In the genomic region with DNA sequence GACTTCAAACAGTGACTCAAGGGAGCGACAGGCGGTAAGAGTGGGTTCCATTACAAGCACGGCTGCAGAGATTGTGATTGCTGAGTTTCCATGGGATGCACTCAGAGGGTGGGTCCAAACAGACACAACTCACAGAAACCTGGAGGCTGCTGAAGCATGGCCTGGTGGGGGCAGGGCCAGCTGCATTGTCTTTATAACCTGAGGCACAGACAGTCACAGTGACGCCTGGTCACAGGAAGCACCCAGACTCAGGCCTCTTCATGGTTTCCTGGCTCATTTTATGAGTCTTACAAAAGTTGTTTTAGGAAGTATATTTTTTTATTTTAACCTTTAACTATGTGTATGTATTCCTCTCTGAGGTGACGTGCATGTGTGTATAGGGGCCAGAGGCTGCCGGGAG, we compare ENCODE assay signal across 21 mouse cellular contexts. TPM values are rescaled to one million over a fixed set of nuclear protein-coding genes. Genes with fewer than 3 reads are reported as not detected.
DNase-seq lines count a peak whose midpoint lies in the region; ATAC-seq and TF ChIP-seq lines count a peak whose summit lies in the region.
"Had no signal": no experiment of that assay in that cellular context is flagged by ENCODE, and none has a peak within 500 bp of the region (broad histone marks: within the 10 kb centered on the region; RNA-seq: fewer than 3 reads in every experiment).

No protein-coding gene starts in this region.

- H3K4me1 ChIP-seq in heart, embryonic 10.5 days: peaks cover 60% of the 10 kb centered on the region
- peaks cover 8% of the 10 kb centered on the region for H3K4me1 ChIP-seq in heart, adult 2 months (ENCODE audit: control insufficient read depth, insufficient read depth, low read length)
- H3K4me1 ChIP-seq in kidney, embryonic 14.5 days (ENCODE audit: control insufficient read depth, insufficient read depth, low read length): peaks cover 23% of the 10 kb centered on the region

- TF ChIP-seq EP300 in heart, adult 2 months (IDR thresholded peaks at IDR 0.05; ENCODE audit: insufficient read depth, low read depth, low read length): no peak

- no peak overlapping the region for H3K4me2 ChIP-seq in kidney, embryonic 14.5 days (replicated peaks; ENCODE audit: low read depth, low read length)
- H3K4me2 ChIP-seq: forebrain, embryonic 15.5 days; heart, embryonic 11.5 days; heart, embryonic 15.5 days; hindbrain, embryonic 15.5 days had no signal

- H3K9me3 ChIP-seq in heart, embryonic 10.5 days: no peaks in the 10 kb centered on the region
- H3K9me3 ChIP-seq in kidney, embryonic 14.5 days (ENCODE audit: control insufficient read depth, low read length): no peaks in the 10 kb centered on the region
- H3K9me3 ChIP-seq: forebrain, embryonic 15.5 days; heart, embryonic 15.5 days; hindbrain, embryonic 15.5 days had no signal

- H3K27ac ChIP-seq in heart, embryonic 10.5 days: peak overlapping the region; percentile 30; the same call in 1 of the 2 replicates
- H3K27ac ChIP-seq in heart, adult 2 months: no peak overlapping the region
- H3K27ac ChIP-seq in kidney, embryonic 14.5 days (ENCODE audit: low read depth, low read length): no peak overlapping the region
- H3K27ac ChIP-seq: forebrain, embryonic 15.5 days; heart, embryonic 15.5 days; hindbrain, embryonic 15.5 days had no signal

- DNase-seq in heart, embryonic 10.5 days (ENCODE audit: low spot score): no peak
- no peak for DNase-seq in heart, adult 2 months
- peak; percentile 31 for DNase-seq in 416B (ENCODE audit: low read depth)
- DNase-seq in induced T-regulatory cell, adult 2 months (ENCODE audit: low read depth): peak; percentile 39
- no peak for DNase-seq in cerebellum, adult 11 months
- DNase-seq in embryo, embryonic 10 days (ENCODE audit: low spot score): no peak
- DNase-seq: adrenal gland, adult 8-10 months; adrenal gland, postnatal 36 days; cerebellum, adult 8-10 months; cerebellum, postnatal 25 days; gastrocnemius, postnatal 36 days; heart, adult 11 months; heart, postnatal 14 days; kidney, adult 11 months had no signal

- H3K9ac ChIP-seq in heart, adult 2 months (ENCODE audit: low read depth, low read length): no peak overlapping the region
- no peak overlapping the region for H3K9ac ChIP-seq in kidney, embryonic 14.5 days (ENCODE audit: low read depth, low read length)
- H3K9ac ChIP-seq: forebrain, embryonic 15.5 days; heart, embryonic 15.5 days; hindbrain, embryonic 15.5 days had no signal

- H3K79me2 ChIP-seq in heart, adult 2 months (replicated peaks; ENCODE audit: control insufficient read depth, insufficient read depth, low read length): no peaks in the 10 kb centered on the region

- WGBS in heart, embryonic 10.5 days: 70% methylated on average over 6 of the region's 6 CpGs
- 81% methylated on average over 6 of the region's 6 CpGs for WGBS in heart, adult 2 months
- WGBS in kidney, embryonic 14.5 days: 53% methylated on average over 6 of the region's 6 CpGs

- no peaks in the 10 kb centered on the region for H3K36me3 ChIP-seq in heart, embryonic 10.5 days
- no peaks in the 10 kb centered on the region for H3K36me3 ChIP-seq in heart, adult 2 months (ENCODE audit: control insufficient read depth, insufficient read depth, low read length)
- H3K36me3 ChIP-seq in kidney, embryonic 14.5 days (ENCODE audit: control insufficient read depth, insufficient read depth, low read length): no peaks in the 10 kb centered on the region
- H3K36me3 ChIP-seq: heart, embryonic 15.5 days had no signal

- no peak for TF ChIP-seq CTCF in heart, adult 2 months (IDR thresholded peaks at IDR 0.05)

- H3K27me3 ChIP-seq in heart, embryonic 10.5 days (ENCODE audit: insufficient read depth, poor library complexity, severe bottlenecking): no peaks in the 10 kb centered on the region
- no peaks in the 10 kb centered on the region for H3K27me3 ChIP-seq in heart, adult 2 months (ENCODE audit: control insufficient read depth, insufficient read depth, low read length)
- H3K27me3 ChIP-seq in kidney, embryonic 14.5 days (ENCODE audit: control insufficient read depth, insufficient read depth, low read length): no peaks in the 10 kb centered on the region
- H3K27me3 ChIP-seq: forebrain, embryonic 15.5 days; heart, embryonic 15.5 days; hindbrain, embryonic 15.5 days; Patski had no signal

- peak; percentile 58 for ATAC-seq in CD4-positive, CD25-positive, alpha-beta regulatory T cell, adult 4 months
- ATAC-seq in kidney, embryonic 14.5 days (ENCODE audit: low FRiP score, low TSS enrichment): no peak; the same call in 1 of the 2 replicates
- ATAC-seq: forebrain, embryonic 15.5 days; Patski had no signal

- no peak for TF ChIP-seq POLR2A in heart, adult 2 months (IDR thresholded peaks at IDR 0.05; ENCODE audit: insufficient read depth, low read depth, low read length)

- no peak overlapping the region for H3K4me3 ChIP-seq in heart, embryonic 10.5 days
- H3K4me3 ChIP-seq in heart, adult 2 months: no peak overlapping the region
- H3K4me3 ChIP-seq in kidney, embryonic 14.5 days (ENCODE audit: low read length): no peak overlapping the region
- H3K4me3 ChIP-seq: forebrain, embryonic 15.5 days; heart, embryonic 15.5 days; hindbrain, embryonic 15.5 days had no signal

- intact Hi-C loops in heart, adult 2 months (cut with DNase I): no loop called here

RNA-seq across cellular contexts. Expression of a gene that starts 38.0 kb away (rescaled TPM):
- polyA plus RNA-seq in heart, embryonic 10.5 days (2016; fragmentation: Nextera tagmentation; extraction: Ambion mirVana): 10.5 and 13.3 TPM in 2 replicates
- 1 to 10 TPM; 3.6 to 3.8 TPM for total RNA-seq in heart, adult 2 months (2021)
- 1.9 and 2.3 TPM in 2 replicates for polyA plus RNA-seq in heart, adult 2 months (2012; rRNA removed)
- under 1 TPM in 1 of 2 experiments, not detected in 1; 0.30 TPM for polyA plus RNA-seq in CD4-positive, CD25-positive, alpha-beta regulatory T cell, adult 4 months (2017; shearing (Covaris generic))
- 11.6 and 12.1 TPM in 2 replicates for polyA plus RNA-seq in kidney, embryonic 14.5 days (2014; fragmentation: Nextera tagmentation; extraction: Ambion mirVana)

RNA-seq across cellular contexts. Expression of a gene that starts 46.4 kb away (rescaled TPM):
- polyA plus RNA-seq in heart, embryonic 10.5 days (2016; fragmentation: Nextera tagmentation; extraction: Ambion mirVana): 40.4 and 49.8 TPM in 2 replicates
- 10 to 100 TPM; 45.3 to 46.2 TPM for total RNA-seq in heart, adult 2 months (2021)
- polyA plus RNA-seq in heart, adult 2 months (2012; rRNA removed): 91.4 and 128 TPM in 2 replicates
- 10 to 100 TPM in 1 of 2 experiments, 1 to 10 TPM in 1; 7.6 to 16.5 TPM for polyA plus RNA-seq in CD4-positive, CD25-positive, alpha-beta regulatory T cell, adult 4 months (2017; shearing (Covaris generic))
- 21.1 and 27.0 TPM in 2 replicates for polyA plus RNA-seq in kidney, embryonic 14.5 days (2014; fragmentation: Nextera tagmentation; extraction: Ambion mirVana)

Comparison
In these comparisons a context has a peak if more than half of its experiments do, and no peak if none do; other contexts are left out.
1. DNase-seq: peak in 416B (single experiment) and induced T-regulatory cell, adult 2 months (single experiment); none in heart, embryonic 10.5 days (single experiment), heart, adult 2 months (0 of 2), cerebellum, adult 11 months (single experiment) and embryo, embryonic 10 days (single experiment).